Mouse (Mus musculus): ENCODE measurements around the gene Ephb1. TPM values are rescaled to one million over a fixed set of nuclear protein-coding genes. Genes with fewer than 3 reads are reported as not detected.
A peak's percentile ranks its signal among the peaks of the same experiment; 100 is the strongest.

Ephb1 gene
- total RNA-seq, 2 experiments from 2014 or later, result 0.59 to 1.4 TPM

DNA sequence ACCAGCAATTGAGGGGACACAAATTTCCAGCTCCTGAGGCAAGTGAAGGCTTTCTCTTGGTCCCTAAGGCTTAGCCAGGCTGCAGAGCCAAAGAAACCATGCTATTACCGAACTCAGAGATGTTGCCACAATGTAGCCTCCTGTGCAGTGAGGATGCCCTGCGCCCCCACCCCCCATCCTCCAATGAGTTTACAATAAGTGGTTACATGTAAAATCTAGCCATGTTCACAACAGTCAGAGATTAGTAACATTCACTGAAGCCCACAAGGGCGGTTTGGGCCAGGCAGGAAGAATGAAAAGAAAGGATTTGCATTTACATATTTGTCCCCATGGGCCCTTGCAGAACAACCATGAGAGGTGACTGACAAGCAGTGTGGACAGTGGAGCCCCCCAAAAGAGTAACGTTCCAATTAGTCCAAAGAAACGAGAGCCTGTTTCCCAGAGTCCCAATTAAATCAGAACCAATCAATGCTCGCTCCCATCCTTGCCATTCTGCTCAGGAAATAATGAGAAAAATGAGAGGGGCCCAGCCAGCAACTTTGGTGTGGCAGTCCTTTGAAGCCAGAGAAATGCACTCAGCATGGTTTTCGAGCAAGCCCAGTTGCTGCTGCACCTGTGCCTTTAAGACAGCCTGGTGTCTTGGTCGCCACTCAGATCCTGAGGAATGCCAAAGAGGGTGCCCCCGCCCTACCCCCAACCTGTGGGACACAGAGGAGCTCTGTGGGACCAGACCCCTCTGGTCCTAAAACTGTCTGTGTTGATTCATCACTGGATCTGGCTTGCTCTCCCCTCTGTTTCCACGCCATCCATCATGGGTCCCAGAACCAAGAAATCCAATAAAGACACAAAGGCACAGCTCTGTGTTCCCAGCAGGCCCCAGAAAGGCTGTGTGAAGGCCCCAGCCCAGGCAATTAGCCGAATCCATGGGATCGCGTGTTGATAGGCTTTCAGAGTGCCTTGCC is 161.5 kb downstream of the Ephb1 start:
- intact Hi-C loops (cut with DNase I), result no loop called here
- no peak for DNase-seq

DNA sequence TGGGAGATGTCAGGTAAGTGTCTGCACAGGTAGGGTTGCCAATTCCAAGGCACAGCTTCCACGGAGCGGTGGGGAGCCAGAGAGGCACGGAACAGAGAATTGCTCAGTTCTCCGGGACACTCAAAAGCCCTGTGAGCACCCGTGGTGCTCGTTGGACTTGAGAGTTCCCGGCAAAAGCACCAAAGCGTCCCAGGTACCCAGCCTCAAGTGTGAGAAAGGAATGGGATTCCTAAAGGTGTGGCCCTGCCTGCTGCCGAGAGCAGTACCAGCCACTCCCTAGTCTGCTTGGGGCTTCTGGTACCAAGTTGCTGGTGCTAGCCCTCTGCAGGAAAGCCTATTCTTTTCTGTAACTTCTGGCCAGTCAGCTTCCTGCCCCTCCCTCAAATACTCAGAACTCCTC is 164.4 kb downstream of the Ephb1 start:
- intact Hi-C loops (cut with DNase I), result no loop called here
- DNase-seq, result no peak

DNA sequence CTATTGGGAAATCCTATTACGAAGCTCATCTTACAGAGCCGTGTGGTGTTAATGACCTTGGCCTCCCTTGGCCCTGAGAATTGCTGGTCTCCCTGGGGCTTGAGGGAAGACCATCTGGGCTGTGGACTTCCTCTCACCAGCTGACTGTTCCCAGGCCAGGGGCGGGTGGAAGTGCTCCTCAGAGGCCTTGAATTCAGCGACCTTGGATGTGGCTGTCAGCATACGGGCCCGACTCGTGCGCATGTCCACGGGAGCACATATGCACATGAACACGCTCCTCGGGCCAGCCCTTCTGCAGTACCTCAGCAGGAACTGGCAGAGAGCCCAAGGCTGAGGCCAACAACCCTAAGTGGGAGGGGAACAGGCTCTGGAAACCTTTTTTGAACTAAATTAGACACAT is 165.1 kb downstream of the Ephb1 start:
- intact Hi-C loops (cut with DNase I), result no loop called here
- peak in 1 of 2 experiments; percentile 29 for DNase-seq

DNA sequence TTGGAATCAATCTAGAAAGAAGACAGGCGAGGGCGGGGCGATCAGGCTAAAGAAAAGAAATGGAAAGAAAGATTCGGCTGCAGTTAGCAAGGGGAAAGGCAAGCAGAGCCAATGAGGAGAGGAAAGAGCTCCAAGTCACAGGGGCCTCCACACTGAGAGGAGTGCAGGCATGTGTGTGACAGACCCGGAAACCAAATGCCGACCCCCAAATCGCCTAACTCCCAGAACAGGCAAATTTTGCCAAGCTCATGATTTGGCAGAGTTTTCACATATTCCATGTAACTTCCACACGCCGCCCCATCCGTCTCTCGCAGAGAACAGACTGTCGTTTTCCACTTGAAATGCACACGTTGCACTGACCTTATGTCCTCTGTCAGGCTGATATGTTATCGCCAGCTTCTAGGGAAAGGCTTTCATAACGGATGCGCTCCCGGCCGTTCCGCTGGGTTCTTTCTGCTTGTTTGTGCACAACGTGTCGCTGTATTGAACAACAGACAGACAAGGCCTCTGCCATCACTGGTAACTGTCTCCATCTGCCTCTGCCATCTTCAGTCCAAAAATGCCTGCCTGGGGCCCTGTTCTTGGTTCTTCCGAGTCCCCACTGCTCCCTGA is 170.7 kb downstream of the Ephb1 start:
- no peak for DNase-seq
- intact Hi-C loops (cut with DNase I), result no loop called here

DNA sequence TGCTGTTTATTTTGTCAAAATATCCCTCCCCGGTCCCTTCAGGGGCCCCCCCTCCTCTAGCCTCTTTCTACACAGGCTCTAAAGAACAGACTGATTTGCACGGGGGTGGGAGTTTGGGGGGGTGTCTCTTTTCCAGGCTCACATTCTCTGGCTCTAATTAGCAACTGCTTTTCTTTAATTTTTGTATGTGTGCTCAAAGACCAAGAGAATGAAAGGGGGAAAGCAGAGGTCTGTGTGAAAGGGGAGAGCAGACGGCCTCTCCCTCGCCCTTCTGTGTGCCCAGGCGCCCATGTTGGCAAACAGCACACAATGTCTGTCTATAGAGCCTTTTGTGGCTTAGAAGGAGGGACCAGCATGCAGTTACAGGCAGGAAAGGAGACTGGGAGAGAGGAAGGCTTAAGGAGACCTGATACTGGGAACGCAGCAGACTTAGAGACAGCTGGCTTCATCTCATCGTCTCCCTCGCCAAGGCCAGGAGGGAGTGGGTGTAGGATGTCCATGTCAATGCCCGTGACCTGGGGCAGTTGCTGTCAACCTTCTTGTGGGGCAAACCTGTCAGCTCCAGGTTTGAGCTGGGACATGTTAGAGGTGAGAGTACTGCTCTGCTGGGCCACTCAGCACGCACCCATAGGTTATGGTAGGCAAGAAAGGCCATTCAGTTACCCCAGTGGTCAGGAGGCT is 172.5 kb downstream of the Ephb1 start:
- intact Hi-C loops (cut with DNase I), result no loop called here
- peak in 1 of 2 experiments; percentile 9 for DNase-seq

DNA sequence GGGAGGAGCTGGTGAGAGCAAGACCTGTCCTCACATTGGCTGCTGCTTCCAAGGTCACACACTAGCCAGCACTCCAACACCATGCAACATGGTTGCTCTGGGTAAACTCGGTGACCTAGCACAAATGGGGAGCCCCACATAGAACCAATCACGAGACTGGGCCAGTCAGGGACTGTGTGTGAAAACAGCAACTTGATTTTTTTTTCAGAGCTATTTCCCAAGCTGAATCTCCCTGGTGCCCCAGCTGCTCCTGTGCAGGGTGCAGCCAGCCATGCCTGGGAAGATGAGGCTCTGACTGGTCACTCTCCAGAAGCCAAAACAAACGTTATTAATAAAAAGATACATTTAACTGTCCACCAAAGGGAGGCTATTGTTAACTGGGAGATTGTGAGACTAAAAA is 173.2 kb downstream of the Ephb1 start:
- intact Hi-C loops (cut with DNase I), result no loop called here
- DNase-seq, result no peak

DNA sequence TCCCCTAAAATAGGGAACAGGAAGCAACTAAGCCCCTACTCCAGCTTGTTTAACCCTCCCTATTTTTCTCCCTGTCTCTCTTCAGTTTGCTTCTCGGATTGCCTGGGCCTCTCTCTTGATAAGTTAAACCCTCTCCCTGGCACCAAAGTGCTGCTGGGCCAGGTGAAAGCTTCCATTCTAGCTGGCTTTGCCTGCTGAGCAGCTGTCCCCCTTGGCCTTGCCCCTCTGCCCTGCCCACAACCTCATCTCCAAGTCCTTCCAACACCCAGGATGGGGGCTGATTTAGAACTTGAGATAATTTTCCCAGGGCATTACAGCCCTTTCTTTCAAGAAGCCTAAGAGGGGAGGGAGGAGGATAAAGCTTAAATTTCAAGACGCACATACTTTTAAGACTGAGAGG is 174.0 kb downstream of the Ephb1 start:
- intact Hi-C loops (cut with DNase I), result no loop called here
- DNase-seq, result no peak

DNA sequence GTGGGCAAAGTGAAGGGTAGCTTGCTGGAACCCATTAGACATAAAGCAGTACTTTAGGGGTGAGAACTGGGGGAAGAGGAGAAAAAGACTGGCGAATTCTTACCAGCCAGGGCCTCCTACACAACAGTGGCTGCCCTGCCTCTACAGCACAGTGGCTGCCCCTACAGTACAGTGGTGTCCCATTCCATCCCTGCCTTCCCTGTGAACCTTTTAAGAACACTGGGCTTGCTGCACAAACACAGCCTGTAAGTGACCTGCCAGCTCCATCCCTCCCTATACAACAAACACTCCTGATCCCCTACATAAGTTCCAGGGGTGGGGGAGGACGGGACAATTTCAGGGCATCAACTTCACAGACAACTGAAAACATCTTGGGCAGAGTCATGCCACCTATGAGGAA is 174.4 kb downstream of the Ephb1 start:
- no peak for DNase-seq
- intact Hi-C loops (cut with DNase I), result no loop called here

DNA sequence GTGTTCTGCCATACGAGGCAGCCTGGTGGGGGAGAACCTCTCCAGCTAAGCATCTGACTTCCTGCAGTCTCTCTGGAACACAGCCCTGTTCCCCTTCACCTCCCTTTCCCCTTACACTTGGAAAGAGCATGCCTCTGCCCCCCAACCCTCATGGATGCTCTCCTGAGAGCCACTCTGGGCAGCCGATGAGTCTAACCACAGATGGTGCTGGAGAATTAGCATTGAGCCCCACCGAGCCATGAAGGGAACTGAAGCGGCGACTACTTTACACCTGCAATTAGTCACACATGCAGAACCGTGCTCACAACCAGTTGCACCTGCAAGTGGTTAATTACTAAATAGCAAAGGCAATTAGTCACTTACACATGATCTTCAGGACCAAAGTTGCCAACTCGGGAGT is 184.8 kb downstream of the Ephb1 start:
- DNase-seq, result no peak
- intact Hi-C loops (cut with DNase I), result loop anchor here (5.0 kb wide), 1 partner anchor 42 kb away; no protein-coding TSS in a partner anchor

DNA sequence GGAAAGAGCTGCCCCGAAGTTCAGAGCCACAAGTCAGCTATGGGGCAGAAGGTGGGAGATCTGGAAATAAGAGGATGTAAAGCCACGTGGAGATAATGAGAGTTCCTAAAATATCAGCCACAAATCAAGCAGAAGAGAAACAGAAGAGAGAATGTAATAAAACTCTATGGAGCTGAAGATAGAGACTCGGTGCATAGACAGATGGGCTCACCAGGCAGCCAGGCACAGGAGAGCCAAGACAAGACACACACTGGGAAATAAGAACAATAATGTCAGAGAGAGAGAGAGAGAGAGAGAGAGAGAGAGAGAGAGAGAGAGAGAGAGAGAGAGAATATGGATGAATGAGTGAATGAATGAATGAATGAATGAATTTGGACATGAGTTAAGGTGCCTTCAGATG is 198.6 kb downstream of the Ephb1 start:
- no peak for DNase-seq
- intact Hi-C loops (cut with DNase I), result no loop called here

DNA sequence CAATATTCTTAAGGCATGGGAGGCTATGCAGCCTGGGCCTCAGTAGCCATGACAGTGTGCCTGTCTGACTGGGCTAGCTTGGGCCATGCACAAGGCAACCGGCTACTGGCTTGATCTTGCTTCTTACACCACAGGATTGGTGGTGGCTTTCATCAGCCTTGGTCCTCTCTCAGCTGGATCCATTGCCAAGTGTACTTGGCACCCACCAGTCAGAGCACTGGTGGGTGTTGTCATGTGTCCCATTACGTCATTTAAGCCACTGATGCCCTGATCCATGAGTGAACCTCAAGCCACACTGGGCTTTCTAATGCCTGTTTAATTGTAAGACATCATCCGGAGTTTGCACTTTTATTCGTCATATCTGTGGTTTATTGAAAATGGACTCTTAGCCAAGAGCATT is 215.3 kb downstream of the Ephb1 start:
- intact Hi-C loops (cut with DNase I), result no loop called here
- DNase-seq, result no peak

DNA sequence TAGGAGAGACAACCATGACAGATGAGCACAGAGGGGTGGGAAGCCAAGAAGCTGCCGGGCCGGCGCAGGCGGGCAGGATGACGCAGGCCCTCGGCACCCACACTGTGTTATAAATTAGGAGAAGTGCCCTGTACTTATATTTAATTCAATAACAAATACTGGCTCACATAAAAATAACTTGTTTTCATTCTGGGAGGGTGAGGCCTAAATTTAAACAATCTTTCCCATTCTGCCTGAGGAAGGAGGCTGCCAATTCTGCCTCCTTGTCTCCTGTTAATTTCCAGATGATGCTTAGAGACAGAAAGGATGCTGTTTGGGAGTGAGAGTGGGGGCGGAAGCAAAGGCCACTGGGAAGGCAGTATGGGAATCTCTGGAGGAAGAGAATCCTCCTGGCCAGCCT is 215.8 kb downstream of the Ephb1 start:
- intact Hi-C loops (cut with DNase I), result no loop called here
- DNase-seq, result no peak

DNA sequence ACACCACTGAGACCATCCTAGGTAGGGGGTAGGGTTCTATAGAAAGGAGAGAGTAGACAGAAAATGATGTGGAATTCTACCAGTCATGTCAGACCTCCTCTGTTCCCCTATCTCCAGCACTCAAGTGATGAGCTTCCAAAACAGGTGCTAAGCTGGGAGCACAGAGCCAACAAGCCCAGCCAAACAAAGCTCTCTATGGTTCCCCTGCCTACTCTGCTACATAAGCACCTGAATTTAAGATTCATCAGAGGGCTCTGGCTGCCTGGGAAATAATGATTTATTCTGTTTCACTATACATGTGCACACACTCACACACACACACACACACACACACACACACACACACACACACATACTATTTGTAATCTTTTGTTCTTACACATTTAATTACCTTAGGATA is 216.3 kb downstream of the Ephb1 start:
- intact Hi-C loops (cut with DNase I), result no loop called here
- DNase-seq, result no peak

DNA sequence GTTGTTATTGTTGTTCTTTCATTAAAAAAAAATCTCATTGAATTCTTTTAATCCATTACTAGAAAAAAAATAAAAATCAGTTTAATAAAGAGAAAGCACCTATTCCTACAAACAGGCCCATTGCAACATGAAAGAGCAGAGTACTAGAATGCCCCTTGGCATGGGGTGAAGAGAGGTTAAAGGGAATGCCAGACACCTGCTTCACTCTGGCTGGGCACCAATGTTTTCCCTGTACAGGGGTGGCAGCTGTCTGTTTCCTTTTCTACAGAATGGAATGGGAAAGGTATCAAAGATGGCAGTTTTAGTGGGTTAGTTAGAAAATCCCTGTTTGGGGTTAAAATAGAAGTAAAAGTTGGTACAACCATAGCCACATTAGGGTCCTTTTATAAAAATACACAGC is 224.0 kb downstream of the Ephb1 start:
- intact Hi-C loops (cut with DNase I), result no loop called here
- no peak for DNase-seq

DNA sequence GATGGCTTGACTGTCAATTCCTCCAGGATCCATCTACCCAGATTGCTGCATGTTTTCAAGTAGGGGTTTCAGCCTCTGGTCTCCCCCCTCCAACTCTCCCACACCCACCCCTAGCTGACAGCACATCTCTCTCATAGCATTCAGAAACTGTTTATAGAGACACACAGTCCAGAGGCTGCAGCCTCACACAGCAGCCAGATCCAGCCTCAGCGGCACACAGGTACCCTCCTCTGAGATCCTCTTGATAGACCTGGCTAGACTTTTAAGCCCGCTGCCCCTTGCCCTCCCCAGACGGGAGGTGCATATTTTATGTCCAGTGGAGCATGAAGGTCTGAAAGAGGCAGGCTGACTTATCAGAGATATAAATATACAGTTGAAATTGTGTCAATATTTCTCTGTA is 228.0 kb downstream of the Ephb1 start:
- no peak for DNase-seq
- intact Hi-C loops (cut with DNase I), result loop anchor here (5.0 kb wide), 1 partner anchor 46 kb away; no protein-coding TSS in a partner anchor

DNA sequence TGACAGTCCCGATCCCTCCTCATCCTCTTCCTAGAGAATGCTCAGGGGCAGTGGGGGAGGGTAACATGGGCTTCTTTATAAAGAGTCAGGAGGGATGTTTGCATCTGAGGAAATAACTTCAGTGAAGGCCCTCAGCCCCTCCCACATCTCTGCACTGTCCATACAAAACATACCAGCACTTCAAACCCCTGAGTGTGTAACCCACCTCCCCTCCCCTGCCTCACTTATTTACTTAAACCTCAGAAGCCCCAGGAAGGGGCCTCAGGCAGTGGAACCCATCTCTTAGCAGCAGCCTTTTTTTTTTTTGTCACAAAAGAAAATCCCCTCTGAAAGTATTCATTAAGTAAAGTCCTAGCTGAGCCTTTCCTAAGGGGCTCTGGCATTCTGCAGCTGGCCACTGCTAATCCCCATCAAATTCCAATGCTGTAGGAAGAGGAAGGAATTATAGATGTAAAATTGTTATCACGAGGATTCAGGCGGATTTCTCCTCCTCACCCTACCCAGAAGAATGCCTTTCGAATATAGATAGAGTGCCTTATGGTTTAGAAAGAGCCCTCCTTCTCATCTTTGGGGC is 231.5 kb downstream of the Ephb1 start:
- no peak for DNase-seq
- intact Hi-C loops (cut with DNase I), result loop anchor here (5.0 kb wide), 1 partner anchor 229 kb away; the partner anchor contains the start of gene Ephb1

DNA sequence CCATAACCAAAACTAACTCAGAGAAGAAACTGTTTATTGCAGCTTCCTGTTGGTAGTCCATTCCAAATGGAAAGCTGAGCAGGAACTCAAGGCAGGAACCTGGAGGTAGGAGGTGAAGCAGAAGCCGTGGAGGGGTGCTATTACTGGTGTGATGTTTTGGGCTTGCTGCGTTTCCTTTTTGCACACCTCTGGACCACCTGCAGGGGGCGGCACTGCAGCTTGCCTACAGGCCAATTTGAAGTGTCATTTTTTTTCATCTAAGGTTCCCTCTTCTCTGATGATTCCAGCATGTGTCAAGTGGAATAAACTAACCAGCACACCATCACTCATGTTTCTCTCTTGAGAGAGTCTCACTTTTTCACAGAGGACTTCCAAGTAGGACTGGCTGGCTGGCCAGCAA is 235.1 kb downstream of the Ephb1 start:
- no peak for DNase-seq
- intact Hi-C loops (cut with DNase I), result no loop called here

DNA sequence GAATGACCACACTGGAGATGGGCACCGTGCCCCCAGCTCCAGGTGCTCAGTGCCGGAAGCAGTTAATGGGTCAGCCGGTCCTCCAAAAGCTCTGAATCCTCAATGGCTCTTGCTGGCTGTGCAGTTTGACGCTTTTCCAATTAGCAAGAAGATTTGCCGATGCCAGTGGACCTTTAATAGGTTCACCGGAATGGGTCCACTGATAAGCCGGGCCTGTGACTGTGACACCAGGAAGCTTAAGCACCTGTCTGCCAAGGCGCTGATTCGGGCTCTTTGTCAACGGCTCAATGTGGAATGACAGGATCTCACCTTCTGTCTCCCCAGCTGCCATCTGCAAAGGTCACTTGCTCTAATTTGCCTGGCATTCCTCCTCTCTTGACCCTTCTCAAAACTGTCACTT is 239.2 kb downstream of the Ephb1 start:
- intact Hi-C loops (cut with DNase I), result no loop called here
- no peak for DNase-seq

DNA sequence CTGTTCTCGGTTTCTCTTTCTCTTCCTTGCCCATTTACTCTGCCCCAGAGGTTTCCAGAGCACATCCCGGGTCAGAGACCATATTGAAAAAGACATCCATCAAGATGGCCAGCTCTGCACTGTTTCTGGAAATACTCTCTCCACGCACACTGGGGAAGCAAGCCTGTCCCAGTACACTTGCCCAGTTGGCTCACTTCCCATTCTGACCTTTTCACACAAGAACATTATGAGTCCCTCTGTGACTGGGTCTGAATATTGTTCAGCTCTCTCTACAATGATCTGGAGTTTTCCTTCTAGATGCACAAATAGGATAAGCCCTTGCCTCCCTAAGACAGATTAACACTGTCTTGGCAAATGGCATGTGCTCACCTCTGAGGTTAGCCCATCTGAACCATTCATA is 243.0 kb downstream of the Ephb1 start:
- DNase-seq, result no peak
- intact Hi-C loops (cut with DNase I), result no loop called here

DNA sequence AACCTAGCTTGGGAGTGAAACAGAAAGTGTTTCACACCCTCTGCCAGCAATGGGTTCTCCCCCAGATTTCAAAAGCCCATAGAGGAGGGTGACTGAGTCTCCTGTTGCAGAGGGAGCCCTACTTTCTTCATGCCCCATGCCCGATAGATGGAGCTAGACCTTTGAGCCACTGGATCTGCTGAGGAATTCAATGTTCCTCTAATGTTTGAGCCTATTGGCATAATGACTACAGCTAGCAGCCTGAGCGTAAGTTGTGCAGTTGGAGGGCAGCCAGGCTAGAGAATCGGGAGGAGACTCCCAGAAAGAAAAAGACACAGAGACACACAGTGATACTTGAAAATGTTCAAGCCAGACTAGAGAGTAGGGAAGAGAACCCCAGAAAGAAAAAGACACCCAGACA is 246.5 kb downstream of the Ephb1 start:
- no peak for DNase-seq
- intact Hi-C loops (cut with DNase I), result loop anchor here (5.0 kb wide), 1 partner anchor 144 kb away; no protein-coding TSS in a partner anchor

DNA sequence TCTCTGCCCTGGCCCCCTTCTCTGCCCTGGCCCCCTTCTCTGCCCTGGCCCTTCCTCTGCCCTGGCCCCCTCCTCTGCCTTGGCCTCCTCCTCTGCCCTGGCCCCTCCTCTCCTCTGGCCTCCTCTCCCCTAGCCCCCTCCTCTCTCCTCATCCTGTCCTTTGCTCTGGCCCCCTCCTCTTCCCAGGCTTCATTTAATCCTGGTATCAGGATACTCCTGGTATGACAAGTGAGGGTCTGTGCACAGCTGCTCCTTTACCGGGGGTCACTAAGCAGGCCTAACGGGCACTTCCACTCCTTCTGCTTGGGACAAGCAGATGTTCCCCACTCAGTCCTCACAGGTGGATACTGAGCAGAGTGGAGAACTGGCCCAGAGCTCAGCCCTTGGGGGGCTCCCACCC is 247.3 kb downstream of the Ephb1 start:
- DNase-seq, result no peak
- intact Hi-C loops (cut with DNase I), result loop anchor here (5.0 kb wide), 1 partner anchor 145 kb away; no protein-coding TSS in a partner anchor
